Mouse (Mus musculus): ENCODE data around the gene Vmn2r91. TPM values are rescaled to one million over a fixed set of nuclear protein-coding genes. Genes with fewer than 3 reads are reported as not detected.
"Not testable (repeated sequence)": the region's sequence is repeated elsewhere in the genome, so short reads cannot be mapped to it uniquely, and the experiment has no call there.

Vmn2r91 gene
- total RNA-seq (2014; rRNA removed; ENCODE audit: low replicate concordance) (not detected in 2 replicates), polyA plus RNA-seq (2015; fragmentation: Nextera tagmentation; extraction: Ambion mirVana) (not detected in 2 replicates)

DNA sequence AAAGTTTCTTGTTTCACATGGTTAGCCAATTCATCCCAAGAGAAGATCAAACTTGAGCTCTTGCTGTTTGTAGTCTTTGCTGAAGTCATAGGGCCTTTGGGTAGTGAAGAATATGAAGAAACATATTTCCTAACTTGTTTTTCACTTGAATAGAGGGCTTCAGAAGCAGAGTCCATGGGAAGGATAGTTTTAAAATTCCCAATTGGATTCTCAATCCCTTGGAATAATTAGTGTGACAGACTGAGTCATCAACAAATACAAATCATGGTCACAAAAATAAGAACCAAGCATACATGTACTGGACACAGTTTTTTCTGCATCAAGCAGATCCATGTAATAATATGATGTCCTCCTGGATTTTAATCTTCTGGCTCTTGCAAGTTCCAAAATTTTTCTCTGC is at the start of gene Vmn2r91:
Vmn2r91 (plus strand) TSS at position 301 of the 400 bp plus-strand sequence.
- H3K27me3 ChIP-seq (ENCODE audit: control insufficient read depth, insufficient read depth, low read length); H3K9ac ChIP-seq (replicated peaks; ENCODE audit: low read depth, low read length): not testable (repeated sequence)

DNA sequence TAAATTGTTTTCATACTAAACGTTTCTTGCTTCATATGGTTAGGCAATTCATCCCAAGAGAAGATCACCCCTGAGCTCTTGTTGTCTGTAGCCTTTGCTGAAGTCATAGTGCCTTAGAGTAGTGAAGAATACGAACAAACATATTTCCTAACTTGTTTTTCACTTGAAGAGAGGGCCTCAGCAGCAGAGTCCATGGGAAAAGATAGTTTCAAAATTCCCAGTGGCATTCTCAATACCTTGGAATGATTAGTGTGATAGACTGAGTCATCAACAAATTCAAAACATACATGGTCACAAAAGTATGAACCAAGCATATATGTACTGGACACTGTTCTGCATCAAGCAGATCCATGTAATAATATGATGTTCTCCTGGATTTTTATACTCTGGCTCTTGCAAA is 35.7 kb upstream of the Vmn2r91 start, which contains the start of gene Vmn2r124:
Vmn2r124 (plus strand) TSS at position 301 of the 400 bp plus-strand sequence.
- WGBS, result 27% methylated on average over 2 of the region's 2 CpGs
- Histone ChIP-seq H3K4me2 (ENCODE audit: low read depth, low read length) (no peak within 1 kb of the TSS), H3K9me3 (replicated peaks; ENCODE audit: control insufficient read depth, low read length) (no peaks in the 10 kb centered on the region), H3K4me3 (ENCODE audit: low read depth, low read length) (no peak within 1 kb of the TSS), H3K27me3 (ENCODE audit: control insufficient read depth, insufficient read depth, low read length) (no peaks in the 10 kb centered on the region), H3K27ac (ENCODE audit: low read depth) (no peak within 1 kb of the TSS), H3K9ac (replicated peaks; ENCODE audit: low read depth, low read length) (no peak within 1 kb of the TSS), H3K4me1 (ENCODE audit: control insufficient read depth, insufficient read depth) (no peaks in the 10 kb centered on the region), H3K36me3 (replicated peaks; ENCODE audit: control insufficient read depth, insufficient read depth, low read length) (no peaks in the 10 kb centered on the region)
- no peak for TF ChIP-seq CTCF (IDR thresholded peaks at IDR 0.05; ENCODE audit: low read depth)
- no peak for TF ChIP-seq EP300 (IDR thresholded peaks at IDR 0.05; ENCODE audit: low read depth)
- DNase-seq (ENCODE audit: low spot score), result no peak
- no peak for ATAC-seq (ENCODE audit: insufficient read depth, low read depth)

More for the DNA sequence above, at the start of gene Vmn2r91:
- not testable (repeated sequence) for DNase-seq (ENCODE audit: low spot score); H3K4me3 ChIP-seq (ENCODE audit: low read depth, low read length); ATAC-seq (ENCODE audit: insufficient read depth, low read depth); H3K4me2 ChIP-seq (ENCODE audit: low read depth, low read length); H3K27ac ChIP-seq (ENCODE audit: low read depth); H3K36me3 ChIP-seq (replicated peaks; ENCODE audit: control insufficient read depth, insufficient read depth, low read length); H3K9me3 ChIP-seq (replicated peaks; ENCODE audit: control insufficient read depth, low read length); H3K4me1 ChIP-seq (ENCODE audit: control insufficient read depth, insufficient read depth)

DNA sequence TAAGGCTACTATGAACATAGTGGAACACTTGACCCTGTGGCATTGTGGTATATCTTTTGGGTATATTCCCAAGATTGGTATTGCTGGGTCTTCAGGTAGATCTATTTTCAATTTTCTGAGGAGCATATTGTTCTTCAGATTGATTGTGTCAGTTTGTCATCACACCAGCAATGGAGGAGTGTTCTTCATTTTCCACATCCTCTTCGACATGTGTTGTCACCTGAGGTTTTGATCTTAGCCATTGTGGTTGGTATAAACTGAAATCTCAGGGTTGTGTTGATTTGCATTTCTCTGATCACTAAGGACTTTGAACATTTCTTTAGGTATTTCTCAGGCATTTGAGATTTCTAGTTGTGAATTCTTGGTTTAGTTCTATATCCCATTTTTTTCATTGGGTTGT is 10.8 kb downstream of the Vmn2r91 start:
- not testable (repeated sequence) for H3K9me3 ChIP-seq (replicated peaks; ENCODE audit: control insufficient read depth, low read length); H3K4me3 ChIP-seq (ENCODE audit: low read depth, low read length); H3K27ac ChIP-seq (ENCODE audit: low read depth); H3K9ac ChIP-seq (replicated peaks; ENCODE audit: low read depth, low read length); DNase-seq (ENCODE audit: low spot score); ATAC-seq (ENCODE audit: insufficient read depth, low read depth); H3K36me3 ChIP-seq (replicated peaks; ENCODE audit: control insufficient read depth, insufficient read depth, low read length); H3K27me3 ChIP-seq (ENCODE audit: control insufficient read depth, insufficient read depth, low read length); H3K4me2 ChIP-seq (ENCODE audit: low read depth, low read length); H3K4me1 ChIP-seq (ENCODE audit: control insufficient read depth, insufficient read depth)
- 36% methylated on average over 1 of the region's 1 CpGs for WGBS

DNA sequence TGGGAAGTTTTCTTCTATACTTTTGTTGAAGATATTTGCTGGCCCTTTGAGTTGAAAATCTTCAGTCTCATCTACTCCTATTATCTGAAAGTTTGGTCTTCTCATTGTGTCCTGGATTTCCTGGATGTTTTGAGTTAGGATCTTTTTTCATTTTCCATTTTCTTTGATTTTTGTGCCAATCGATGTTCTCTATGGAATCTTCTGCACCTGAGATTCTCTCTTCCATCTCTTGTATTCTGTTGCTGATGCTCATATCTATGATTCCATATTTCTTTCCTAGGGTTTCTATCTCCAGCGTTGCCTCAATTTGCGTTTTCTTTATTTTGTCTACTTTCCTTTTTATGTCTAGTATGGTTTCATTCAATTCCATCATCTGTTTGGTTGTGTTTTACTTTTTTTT is 17.4 kb downstream of the Vmn2r91 start:
- not testable (repeated sequence) for H3K36me3 ChIP-seq (replicated peaks; ENCODE audit: control insufficient read depth, insufficient read depth, low read length); ATAC-seq (ENCODE audit: insufficient read depth, low read depth); H3K27me3 ChIP-seq (ENCODE audit: control insufficient read depth, insufficient read depth, low read length); H3K4me2 ChIP-seq (ENCODE audit: low read depth, low read length); H3K9me3 ChIP-seq (replicated peaks; ENCODE audit: control insufficient read depth, low read length); DNase-seq (ENCODE audit: low spot score); H3K4me3 ChIP-seq (ENCODE audit: low read depth, low read length); H3K9ac ChIP-seq (replicated peaks; ENCODE audit: low read depth, low read length); H3K4me1 ChIP-seq (ENCODE audit: control insufficient read depth, insufficient read depth); H3K27ac ChIP-seq (ENCODE audit: low read depth)
- 67% methylated on average over 3 of the region's 3 CpGs for WGBS

DNA sequence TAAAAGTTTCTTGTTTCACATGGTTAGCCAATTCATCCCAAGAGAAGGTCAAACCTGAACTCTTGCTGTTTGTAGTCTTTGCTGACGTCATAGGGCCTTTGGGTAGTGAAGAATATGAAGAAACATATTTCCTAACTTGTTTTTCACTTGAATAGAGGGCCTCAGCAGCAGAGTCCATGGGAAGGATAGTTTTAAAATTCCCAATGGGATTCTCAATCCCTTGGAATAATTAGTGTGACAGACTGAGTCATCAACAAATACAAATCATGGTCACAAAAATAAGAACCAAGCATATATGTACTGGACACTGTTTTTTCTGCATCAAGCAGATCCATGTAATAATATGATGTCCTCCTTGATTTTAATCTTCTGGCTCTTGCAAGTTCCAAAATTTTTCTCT is 66.8 kb downstream of the Vmn2r91 start, which contains the start of gene Vmn2r92:
Vmn2r92 (plus strand) TSS at position 301 of the 400 bp plus-strand sequence.
- H3K4me2 ChIP-seq (ENCODE audit: low read depth, low read length); H3K9me3 ChIP-seq (replicated peaks; ENCODE audit: control insufficient read depth, low read length); H3K36me3 ChIP-seq (replicated peaks; ENCODE audit: control insufficient read depth, insufficient read depth, low read length); DNase-seq (ENCODE audit: low spot score); H3K9ac ChIP-seq (replicated peaks; ENCODE audit: low read depth, low read length); ATAC-seq (ENCODE audit: insufficient read depth, low read depth); H3K4me3 ChIP-seq (ENCODE audit: low read depth, low read length); H3K27me3 ChIP-seq (ENCODE audit: control insufficient read depth, insufficient read depth, low read length); H3K4me1 ChIP-seq (ENCODE audit: control insufficient read depth, insufficient read depth); H3K27ac ChIP-seq (ENCODE audit: low read depth): not testable (repeated sequence)
- WGBS, result 40% methylated on average over 1 of the region's 1 CpGs

DNA sequence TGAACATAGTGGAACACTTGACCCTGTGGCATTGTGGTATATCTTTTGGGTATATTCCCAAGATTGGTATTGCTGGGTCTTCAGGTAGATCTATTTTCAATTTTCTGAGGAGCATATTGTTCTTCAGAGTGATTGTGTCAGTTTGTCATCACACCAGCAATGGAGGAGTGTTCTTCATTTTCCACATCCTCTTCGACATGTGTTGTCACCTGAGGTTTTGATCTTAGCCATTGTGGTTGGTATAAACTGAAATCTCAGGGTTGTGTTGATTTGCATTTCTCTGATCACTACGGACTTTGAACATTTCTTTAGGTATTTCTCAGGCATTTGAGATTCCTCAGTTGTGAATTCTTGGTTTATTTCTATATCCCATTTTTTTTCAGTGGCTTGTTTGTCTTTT is 76.4 kb downstream of the Vmn2r91 start:
- not testable (repeated sequence) for H3K9ac ChIP-seq (replicated peaks; ENCODE audit: low read depth, low read length); H3K4me3 ChIP-seq (ENCODE audit: low read depth, low read length); DNase-seq (ENCODE audit: low spot score); H3K9me3 ChIP-seq (replicated peaks; ENCODE audit: control insufficient read depth, low read length); H3K36me3 ChIP-seq (replicated peaks; ENCODE audit: control insufficient read depth, insufficient read depth, low read length); H3K4me2 ChIP-seq (ENCODE audit: low read depth, low read length); H3K27ac ChIP-seq (ENCODE audit: low read depth); H3K27me3 ChIP-seq (ENCODE audit: control insufficient read depth, insufficient read depth, low read length); H3K4me1 ChIP-seq (ENCODE audit: control insufficient read depth, insufficient read depth); ATAC-seq (ENCODE audit: insufficient read depth, low read depth)
- WGBS, result 42% methylated on average over 2 of the region's 2 CpGs

Other genes starting within 250 kb of the Vmn2r91 start
- gene Has1, start 229.8 kb upstream of the Vmn2r91 start, total RNA-seq (2014; rRNA removed; ENCODE audit: low replicate concordance), result 2.9 and 4.0 TPM in 2 replicates
- 1.00 and 1.1 TPM in 2 replicates for gene Has1, start 229.8 kb upstream of the Vmn2r91 start, polyA plus RNA-seq (2015; fragmentation: Nextera tagmentation; extraction: Ambion mirVana)
- not detected in 2 replicates for gene Fpr1, start 201.1 kb upstream of the Vmn2r91 start, total RNA-seq (2014; rRNA removed; ENCODE audit: low replicate concordance)
- gene Fpr1, start 201.1 kb upstream of the Vmn2r91 start, polyA plus RNA-seq (2015; fragmentation: Nextera tagmentation; extraction: Ambion mirVana), result 0.40 and 0.53 TPM in 2 replicates
- gene Fpr2, start 197.2 kb upstream of the Vmn2r91 start, total RNA-seq (2014; rRNA removed; ENCODE audit: low replicate concordance), result 1.3 TPM in 1 of 2 replicates, not detected in the other
- 0.19 and 0.33 TPM in 2 replicates for gene Fpr2, start 197.2 kb upstream of the Vmn2r91 start, polyA plus RNA-seq (2015; fragmentation: Nextera tagmentation; extraction: Ambion mirVana)
- gene Fpr3, start 197.2 kb upstream of the Vmn2r91 start, total RNA-seq (2014; rRNA removed; ENCODE audit: low replicate concordance), result not detected in 2 replicates
- gene Fpr3, start 197.2 kb upstream of the Vmn2r91 start, polyA plus RNA-seq (2015; fragmentation: Nextera tagmentation; extraction: Ambion mirVana), result not detected in 2 replicates
- not detected in 2 replicates for gene Fpr-rs4, start 63.3 kb upstream of the Vmn2r91 start, total RNA-seq (2014; rRNA removed; ENCODE audit: low replicate concordance)
- not detected in 2 replicates for gene Fpr-rs4, start 63.3 kb upstream of the Vmn2r91 start, polyA plus RNA-seq (2015; fragmentation: Nextera tagmentation; extraction: Ambion mirVana)
- gene Vmn2r124, start 35.6 kb upstream of the Vmn2r91 start, total RNA-seq (2014; rRNA removed; ENCODE audit: low replicate concordance), result not detected in 2 replicates
- gene Vmn2r124, start 35.6 kb upstream of the Vmn2r91 start, polyA plus RNA-seq (2015; fragmentation: Nextera tagmentation; extraction: Ambion mirVana), result not detected in 2 replicates
- gene Vmn2r92, start 66.9 kb downstream of the Vmn2r91 start, total RNA-seq (2014; rRNA removed; ENCODE audit: low replicate concordance), result not detected in 2 replicates
- not detected in 2 replicates for gene Vmn2r92, start 66.9 kb downstream of the Vmn2r91 start, polyA plus RNA-seq (2015; fragmentation: Nextera tagmentation; extraction: Ambion mirVana)
- gene Vmn2r94, start 192.7 kb downstream of the Vmn2r91 start, total RNA-seq (2014; rRNA removed; ENCODE audit: low replicate concordance), result not detected in 2 replicates
- gene Vmn2r94, start 192.7 kb downstream of the Vmn2r91 start, polyA plus RNA-seq (2015; fragmentation: Nextera tagmentation; extraction: Ambion mirVana), result not detected in 2 replicates
- gene Vmn2r93, start 213.1 kb downstream of the Vmn2r91 start, total RNA-seq (2014; rRNA removed; ENCODE audit: low replicate concordance), result not detected in 2 replicates
- gene Vmn2r93, start 213.1 kb downstream of the Vmn2r91 start, polyA plus RNA-seq (2015; fragmentation: Nextera tagmentation; extraction: Ambion mirVana), result not detected in 2 replicates

All from heart, postnatal 0 days (tissue).